Mouse (Mus musculus) stomach, embryonic 16.5 days (tissue): Measurements from ENCODE around the gene Patj. TPM values are rescaled to one million over a fixed set of nuclear protein-coding genes. Genes with fewer than 3 reads are reported as not detected.
"Not testable (repeated sequence)": the region's sequence is repeated elsewhere in the genome, so short reads cannot be mapped to it uniquely, and the experiment has no call there.

Experiments used
- ATAC-seq: fragments of 200-750 bp; cut with Nextera tagmentation; 2 replicates; pipeline ENCODE4 v1.8.0; 2017; ENCODE audit warnings: moderate number of reproducible peaks, moderate TSS enrichment; ENCODE audit not compliant: insufficient read depth, low FRiP score
- H3K27ac ChIP-seq: fragments of 300-500 bp; sonication (generic); 2 replicates; pipeline ENCODE4 v1.5.1; 2014; ENCODE audit warnings: low read length
- H3K27me3 ChIP-seq: fragments of 300-500 bp; sonication (generic); 2 replicates; pipeline ENCODE4 v1.6.1; 2014; ENCODE audit warnings: low read length, control low read depth, mixed read lengths; ENCODE audit not compliant: control insufficient read depth, insufficient read depth
- H3K36me3 ChIP-seq: fragments of 300-500 bp; sonication (generic); 2 replicates; pipeline ENCODE4 v1.6.1; 2014; ENCODE audit warnings: low read length; ENCODE audit not compliant: control insufficient read depth, insufficient read depth
- H3K4me1 ChIP-seq: fragments of 300-500 bp; sonication (generic); 2 replicates; pipeline ENCODE4 v1.6.1; 2014; ENCODE audit warnings: low read length, control low read depth, mixed read lengths; ENCODE audit not compliant: control insufficient read depth, insufficient read depth
- H3K4me2 ChIP-seq: fragments of 300-500 bp; sonication (generic); 2 replicates; pipeline ENCODE4 v1.6.1; 2014; ENCODE audit warnings: low read depth, low read length, mixed read lengths
- H3K4me3 ChIP-seq: fragments of 300-500 bp; sonication (generic); replicated peaks from 2 replicates; pipeline ENCODE4 v1.5.1; 2014; ENCODE audit warnings: mild to moderate bottlenecking, low read length
- H3K9ac ChIP-seq: fragments of 300-500 bp; sonication (generic); 2 replicates; pipeline ENCODE4 v1.6.1; 2014; ENCODE audit warnings: low read length
- H3K9me3 ChIP-seq: fragments of 300-500 bp; sonication (generic); replicated peaks from 2 replicates; pipeline ENCODE4 v1.6.1; 2016; ENCODE audit warnings: low read length, control low read depth; ENCODE audit not compliant: control insufficient read depth
- WGBS: fragments of 180-500 bp; shearing (Covaris S2); extraction: QIAGEN DNeasy Blood & Tissue Kit; methylation state at CpG from one replicate; pipeline ENCODE4 v1.1.7; 2014; 5-methylcytosine and 5-hydroxymethylcytosine counted together
- polyA plus RNA-seq: library from polyadenylated mRNA; unstranded; fragments of >200 nt; fragmentation: Nextera tagmentation; extraction: Ambion mirVana; gene quantifications from 2 replicates; pipeline ENCODE4 v1.2.1, GENCODE M21; 2015

Patj gene
- polyA plus RNA-seq, 1 experiment from 2014 or later, result 19.0 TPM

DNA sequence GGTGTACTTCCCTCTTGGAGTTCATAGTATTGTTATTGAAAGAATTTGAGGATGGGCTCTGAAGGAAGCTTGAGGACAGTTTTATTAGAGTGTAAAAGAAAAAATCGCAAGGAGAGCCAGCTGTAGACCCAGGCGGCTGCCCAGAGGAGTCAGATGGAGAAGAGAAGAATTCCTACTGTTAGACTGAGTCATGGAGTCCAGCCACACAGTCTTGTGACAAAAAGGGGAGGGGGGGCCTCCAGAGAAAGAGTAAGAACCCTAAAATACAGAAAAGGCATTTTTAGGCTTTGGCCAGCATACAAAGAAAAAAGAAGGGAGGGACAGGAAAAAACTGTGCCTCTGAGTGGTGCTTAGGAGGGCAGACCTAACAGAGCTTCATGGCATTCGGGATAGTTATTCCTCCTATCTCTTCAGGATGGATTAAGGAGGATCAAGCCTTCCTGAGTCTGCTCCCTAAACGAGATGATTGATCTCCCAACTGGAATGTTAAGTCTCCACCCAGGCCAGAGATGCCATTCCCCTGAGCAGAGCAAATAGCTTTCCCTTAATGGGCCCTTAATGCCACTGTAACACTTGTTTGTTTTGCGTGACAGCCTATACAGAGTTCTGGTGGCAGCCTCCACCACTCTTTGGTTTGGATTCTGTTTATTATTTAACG is 5.5 kb downstream of the Patj start:
- 0 out of 2 replicates have a peak overlapping the region, but pooled peaks have one; percentile 16 for H3K4me2 ChIP-seq
- no peaks in the 10 kb centered on the region for H3K36me3 ChIP-seq
- WGBS, result 28% methylated on average over 6 of the region's 6 CpGs
- no peaks in the 10 kb centered on the region for H3K9me3 ChIP-seq
- peak overlapping the region; percentile 43; the same call in 1 of the 2 replicates for H3K27ac ChIP-seq
- ATAC-seq, result peak; percentile 76; the same call in 1 of the 2 replicates
- H3K27me3 ChIP-seq, result no peaks in the 10 kb centered on the region
- H3K4me3 ChIP-seq, result no peak overlapping the region
- H3K9ac ChIP-seq, result no peak overlapping the region
- H3K4me1 ChIP-seq, result peaks cover 12% of the 10 kb centered on the region; the same call in 1 of the 2 replicates

DNA sequence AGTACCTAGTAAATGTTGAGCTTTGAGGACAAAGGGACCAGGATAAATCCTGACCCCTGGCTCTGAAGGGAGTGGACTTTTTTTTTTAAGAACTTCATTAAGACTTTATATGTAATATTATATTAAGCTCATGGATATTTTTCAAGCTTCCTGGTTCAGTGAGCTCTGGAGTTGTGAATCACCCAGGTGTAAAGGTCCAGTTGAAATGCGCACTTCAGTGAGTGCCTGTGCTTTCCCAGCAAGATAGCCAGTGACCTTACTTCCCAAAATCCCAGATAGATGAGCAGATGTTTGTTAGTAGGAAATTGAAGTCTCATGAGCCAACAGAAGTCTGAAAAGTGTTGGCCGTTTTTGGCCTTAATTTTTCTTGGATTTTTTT is 6.0 kb downstream of the Patj start:
- Histone ChIP-seq H3K4me2 (no peak overlapping the region), H3K36me3 (no peaks in the 10 kb centered on the region), H3K27ac (peak overlapping the region; percentile 43; the same call in 1 of the 2 replicates), H3K4me1 (peaks cover 8% of the 10 kb centered on the region; the same call in 1 of the 2 replicates), H3K4me3 (no peak overlapping the region), H3K9ac (no peak overlapping the region), H3K9me3 (no peaks in the 10 kb centered on the region), H3K27me3 (no peaks in the 10 kb centered on the region)
- 49% methylated on average over 2 of the region's 2 CpGs for WGBS
- no peak for ATAC-seq

DNA sequence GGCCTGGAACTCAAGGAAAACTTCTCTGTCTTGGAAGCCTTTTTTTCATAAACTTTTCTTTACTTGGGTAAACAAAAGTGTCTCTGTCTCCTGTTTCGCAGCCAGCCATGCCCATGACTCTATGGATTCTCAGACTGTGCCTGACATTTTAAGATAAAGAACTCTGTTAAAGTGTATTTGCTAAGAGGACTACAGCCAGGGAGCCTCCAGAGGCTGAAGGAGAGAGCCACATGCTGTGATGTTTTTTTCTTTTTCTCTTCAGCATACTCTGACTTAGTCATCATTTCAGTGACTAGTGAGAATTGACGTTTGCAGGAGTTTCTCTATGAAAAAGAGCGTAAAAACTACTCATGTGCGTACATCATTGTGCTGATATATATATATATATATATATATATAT is 7.9 kb downstream of the Patj start:
- Histone ChIP-seq H3K27me3 (no peaks in the 10 kb centered on the region), H3K36me3 (no peaks in the 10 kb centered on the region), H3K4me2 (no peak overlapping the region), H3K27ac (no peak overlapping the region), H3K9ac (no peak overlapping the region), H3K9me3 (no peaks in the 10 kb centered on the region), H3K4me1 (peaks cover 8% of the 10 kb centered on the region; the same call in 1 of the 2 replicates), H3K4me3 (no peak overlapping the region)
- no peak for ATAC-seq
- WGBS, result 58% methylated on average over 4 of the region's 4 CpGs

DNA sequence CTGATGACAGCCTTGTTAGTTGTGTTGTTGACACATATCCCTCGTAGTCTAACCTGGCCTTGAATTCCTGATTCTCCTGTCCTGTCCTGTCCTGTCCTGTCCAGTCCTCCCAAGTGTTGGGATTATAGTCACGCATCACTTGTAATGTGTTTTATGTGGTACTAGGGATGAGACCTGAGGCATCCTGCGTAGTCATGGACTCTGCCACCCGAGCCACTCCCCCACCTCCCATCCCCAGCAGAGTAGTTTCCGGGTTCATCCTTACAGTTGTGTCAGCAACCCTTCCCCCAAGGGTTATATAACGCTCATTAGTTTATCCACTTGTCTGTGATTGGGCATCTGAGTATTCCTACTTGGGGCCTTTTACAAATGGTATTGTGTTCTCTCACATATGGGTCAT is 8.8 kb downstream of the Patj start:
- Histone ChIP-seq H3K9me3 (no peaks in the 10 kb centered on the region), H3K4me1 (peaks cover 8% of the 10 kb centered on the region; the same call in 1 of the 2 replicates), H3K9ac (no peak overlapping the region), H3K27me3 (no peaks in the 10 kb centered on the region), H3K4me3 (no peak overlapping the region), H3K4me2 (no peak overlapping the region), H3K27ac (no peak overlapping the region), H3K36me3 (no peaks in the 10 kb centered on the region)
- WGBS, result 90% methylated on average over 6 of the region's 6 CpGs
- no peak for ATAC-seq

DNA sequence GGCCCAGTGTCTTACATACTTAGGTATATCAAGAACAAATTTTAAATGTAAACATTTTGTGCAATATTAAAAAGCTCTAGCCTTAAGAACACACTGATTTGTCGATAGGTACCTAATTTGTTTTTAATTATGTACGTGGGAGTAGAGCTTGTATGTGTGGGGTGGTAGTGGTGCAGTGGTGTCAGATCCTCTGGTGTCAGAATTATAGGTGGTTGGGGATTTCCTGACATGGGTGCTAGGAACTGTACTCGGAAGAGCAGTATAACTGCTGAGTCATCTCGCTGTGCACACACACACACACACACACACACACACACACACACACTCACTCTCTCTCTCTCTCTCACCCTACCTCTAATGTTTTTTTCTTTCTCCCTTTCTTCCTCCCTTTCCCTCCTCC is 12.9 kb downstream of the Patj start:
- no peak for ATAC-seq
- Histone ChIP-seq H3K27me3 (no peaks in the 10 kb centered on the region), H3K27ac (no peak overlapping the region), H3K9ac (no peak overlapping the region), H3K4me2 (no peak overlapping the region), H3K36me3 (no peaks in the 10 kb centered on the region; the same call in 1 of the 2 replicates), H3K4me1 (no peaks in the 10 kb centered on the region), H3K9me3 (no peaks in the 10 kb centered on the region), H3K4me3 (no peak overlapping the region)
- WGBS, result 88% methylated on average over 4 of the region's 4 CpGs

DNA sequence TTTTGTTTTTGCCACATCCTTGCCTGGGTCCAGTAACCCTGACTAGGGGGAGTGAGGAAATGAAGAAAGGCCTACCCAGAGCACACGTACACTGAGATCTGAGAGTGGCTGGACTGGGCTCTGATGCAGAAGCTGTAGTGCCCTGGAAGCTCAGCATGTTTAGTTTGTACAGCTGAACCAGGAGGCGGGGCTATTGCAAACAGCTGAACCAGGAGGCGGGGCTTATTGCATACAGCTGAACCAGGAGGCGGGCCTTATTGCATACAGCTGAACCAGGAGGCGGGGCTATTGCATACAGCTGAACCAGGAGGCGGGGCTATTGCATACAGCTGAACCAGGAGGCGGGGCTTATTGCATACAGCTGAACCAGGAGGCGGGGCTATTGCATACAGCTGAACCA is 19.6 kb downstream of the Patj start:
- H3K36me3 ChIP-seq, result not testable (repeated sequence)

DNA sequence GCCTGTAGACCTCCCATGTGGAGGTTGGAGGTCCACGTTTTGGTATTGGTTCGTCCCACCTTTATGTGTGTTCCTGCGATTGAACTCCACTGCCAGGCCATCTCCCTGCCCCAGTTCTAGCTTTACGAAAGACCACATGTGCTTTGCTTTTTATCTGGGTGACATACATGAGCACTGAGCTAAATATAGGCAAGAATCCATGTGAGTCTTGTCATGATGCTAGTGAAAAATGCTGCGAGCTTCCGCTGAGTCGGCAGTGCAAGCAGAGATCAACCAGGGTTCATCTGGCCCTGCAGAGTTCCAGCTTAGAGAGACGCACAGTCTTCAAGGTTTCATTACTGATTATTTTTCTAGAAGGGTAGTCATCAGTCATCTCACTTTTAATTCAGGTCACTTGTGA is 32.8 kb downstream of the Patj start:
- H3K9ac ChIP-seq, result no peak overlapping the region
- H3K4me2 ChIP-seq, result no peak overlapping the region
- no peak for ATAC-seq
- peaks cover 4% of the 10 kb centered on the region; the same call in 1 of the 2 replicates for H3K4me1 ChIP-seq
- no peaks in the 10 kb centered on the region for H3K9me3 ChIP-seq
- no peak overlapping the region for H3K4me3 ChIP-seq
- H3K27me3 ChIP-seq, result no peaks in the 10 kb centered on the region
- no peak overlapping the region for H3K27ac ChIP-seq
- 51% methylated on average over 8 of the region's 8 CpGs for WGBS
- H3K36me3 ChIP-seq, result no peaks in the 10 kb centered on the region

More for the DNA sequence above, 19.6 kb downstream of the Patj start:
- H3K9ac ChIP-seq, H3K9me3 ChIP-seq, H3K4me2 ChIP-seq, H3K4me1 ChIP-seq, H3K27ac ChIP-seq, H3K4me3 ChIP-seq, ATAC-seq, H3K27me3 ChIP-seq: not testable (repeated sequence)
- 97% methylated on average over 8 of the region's 8 CpGs for WGBS

DNA sequence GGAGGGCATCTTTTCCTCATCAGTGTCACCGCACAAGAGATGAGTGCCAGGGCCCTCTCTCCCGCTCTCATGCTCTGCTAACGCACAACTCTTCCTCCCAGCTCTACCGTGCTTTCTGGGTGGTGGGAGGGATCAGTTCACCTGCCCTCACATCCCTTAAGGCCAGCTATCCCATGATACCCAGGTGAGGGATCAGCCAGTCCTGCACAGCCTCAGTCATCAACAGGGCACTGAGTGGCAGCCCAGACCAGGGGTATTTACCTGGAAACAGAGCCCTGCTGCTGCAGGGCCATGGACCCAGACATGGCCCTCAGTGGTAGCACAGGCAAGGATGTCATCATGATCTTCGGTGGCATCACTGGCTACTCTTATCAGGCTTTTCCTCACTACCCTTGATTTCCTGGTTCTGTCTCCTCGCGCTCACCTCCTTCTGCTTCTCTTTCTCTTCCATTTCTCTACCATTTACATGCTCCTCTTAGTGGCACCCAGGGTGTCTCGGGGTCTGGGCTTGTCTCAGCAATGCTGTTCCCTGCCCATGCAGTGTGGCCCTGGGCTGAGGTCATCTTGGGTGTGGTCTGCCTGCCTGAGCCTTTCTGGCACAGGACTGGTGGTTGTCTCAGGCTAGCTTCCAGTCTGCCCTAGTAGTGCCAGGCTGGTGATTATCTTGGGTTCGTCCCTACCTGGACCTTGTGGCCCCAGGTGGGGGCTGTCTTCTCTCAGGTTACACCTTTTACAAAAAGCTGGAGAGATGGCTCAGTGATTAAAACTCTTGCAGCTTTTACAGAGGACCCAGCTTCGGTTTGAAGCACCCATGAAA is 40.3 kb downstream of the Patj start:
- WGBS, result 85% methylated on average over 10 of the region's 10 CpGs
- no peaks in the 10 kb centered on the region for H3K27me3 ChIP-seq
- no peak overlapping the region for H3K27ac ChIP-seq
- no peaks in the 10 kb centered on the region for H3K4me1 ChIP-seq
- ATAC-seq, result peak; percentile 50; the same call in 1 of the 2 replicates
- no peaks in the 10 kb centered on the region for H3K36me3 ChIP-seq
- no peak overlapping the region for H3K4me3 ChIP-seq
- no peak overlapping the region for H3K4me2 ChIP-seq
- H3K9ac ChIP-seq, result no peak overlapping the region
- no peaks in the 10 kb centered on the region for H3K9me3 ChIP-seq

DNA sequence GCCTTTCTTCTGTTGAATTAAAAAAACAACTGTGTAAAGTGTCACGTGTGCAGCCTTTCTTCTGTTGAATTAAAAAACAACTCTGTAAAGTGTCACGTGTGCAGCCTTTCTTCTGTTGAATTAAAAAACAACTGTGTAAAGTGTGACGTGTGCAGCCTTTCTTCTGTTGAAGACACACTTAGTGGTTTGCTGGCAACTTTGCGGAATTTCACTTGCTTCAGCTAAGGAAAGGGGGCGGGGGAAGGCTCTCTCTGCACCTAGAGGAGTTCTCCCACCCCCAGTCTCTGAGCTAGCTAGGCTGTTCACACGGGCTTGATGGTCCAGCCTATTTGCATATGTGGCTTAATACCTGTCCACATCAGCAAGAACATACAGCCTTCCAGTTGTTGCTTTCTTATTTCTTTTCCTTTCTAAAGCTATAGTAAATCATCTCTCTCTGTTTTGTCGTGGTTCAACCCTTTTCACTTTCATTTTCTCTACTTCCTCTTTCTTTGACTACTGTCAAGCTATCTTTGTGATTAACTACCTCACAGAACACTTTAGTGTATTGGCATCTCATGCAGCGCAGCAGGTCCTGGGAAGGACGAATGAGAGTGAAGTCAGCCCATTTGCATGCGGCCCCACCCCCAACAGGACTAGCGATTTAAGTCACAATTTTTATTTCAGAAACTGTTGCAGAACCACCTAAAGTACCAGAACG is 41.2 kb downstream of the Patj start:
- Histone ChIP-seq H3K4me1 (no peaks in the 10 kb centered on the region), H3K36me3 (no peaks in the 10 kb centered on the region), H3K9ac (no peak overlapping the region), H3K27me3 (no peaks in the 10 kb centered on the region), H3K9me3 (no peaks in the 10 kb centered on the region), H3K4me3 (peak overlapping the region; percentile 27), H3K4me2 (peak overlapping the region; percentile 30), H3K27ac (no peak overlapping the region)
- no peak for ATAC-seq
- WGBS, result 50% methylated on average over 12 of the region's 12 CpGs
